Mouse (Mus musculus) liver, embryonic 11.5 days (tissue): ENCODE measurements around the gene Nrxn3. TPM values are rescaled to one million over a fixed set of nuclear protein-coding genes. Genes with fewer than 3 reads are reported as not detected.

Experiments used
- ATAC-seq: fragments of 200-750 bp; cut with Nextera tagmentation; replicated peaks from 2 replicates; pipeline ENCODE4 v1.8.0; 2017; ENCODE audit warnings: moderate number of reproducible peaks, mild to moderate bottlenecking, moderate TSS enrichment, moderate library complexity; ENCODE audit not compliant: low FRiP score
- DNase-seq: peaks from one replicate; pipeline ENCODE4 v3.0.0-alpha.2; 2017; ENCODE audit warnings: low spot score
- H3K27ac ChIP-seq: fragments of 300-500 bp; sonication (generic); 2 replicates; pipeline ENCODE4 v1.5.1; 2014; ENCODE audit warnings: mild to moderate bottlenecking, low read depth, low read length, control low read depth
- H3K27me3 ChIP-seq: fragments of 300-500 bp; sonication (generic); replicated peaks from 2 replicates; pipeline ENCODE4 v1.6.1; 2014; ENCODE audit warnings: low read length, mixed read lengths; ENCODE audit not compliant: control insufficient read depth, insufficient read depth
- H3K36me3 ChIP-seq: fragments of 300-500 bp; sonication (generic); 2 replicates; pipeline ENCODE4 v1.6.1; 2014; ENCODE audit warnings: mild to moderate bottlenecking, low read length, moderate library complexity, mixed read lengths; ENCODE audit not compliant: control insufficient read depth, insufficient read depth
- H3K4me1 ChIP-seq: fragments of 300-500 bp; sonication (generic); replicated peaks from 2 replicates; pipeline ENCODE4 v1.6.1; 2014; ENCODE audit warnings: low read length, mixed read lengths; ENCODE audit not compliant: control insufficient read depth, insufficient read depth
- H3K4me2 ChIP-seq: fragments of 300-500 bp; sonication (generic); 2 replicates; pipeline ENCODE4 v1.6.1; 2014; ENCODE audit warnings: mild to moderate bottlenecking, control low read depth, moderate library complexity
- H3K4me3 ChIP-seq: fragments of 300-500 bp; sonication (generic); 2 replicates; pipeline ENCODE4 v1.5.1; 2014; ENCODE audit warnings: low read depth, low read length, control low read depth
- H3K9ac ChIP-seq: fragments of 300-500 bp; sonication (generic); 2 replicates; pipeline ENCODE4 v1.6.1; 2014; ENCODE audit warnings: low read depth, low read length, control low read depth
- H3K9me3 ChIP-seq: fragments of 300-500 bp; sonication (generic); 2 replicates; pipeline ENCODE4 v1.6.1; 2016; ENCODE audit warnings: low read length, inconsistent platforms, mixed read lengths; ENCODE audit not compliant: control insufficient read depth
- WGBS: fragments of 180-500 bp; shearing (Covaris S2); extraction: QIAGEN DNeasy Blood & Tissue Kit; methylation state at CpG from one replicate; pipeline ENCODE4 v1.1.7; 2014; 5-methylcytosine and 5-hydroxymethylcytosine counted together
- polyA plus RNA-seq: library from polyadenylated mRNA; unstranded; fragments of >200 nt; fragmentation: Nextera tagmentation; extraction: Ambion mirVana; gene quantifications from 2 replicates; pipeline ENCODE4 v1.2.1, GENCODE M21; 2014

The Nrxn3 gene
- polyA plus RNA-seq, 1 experiment from 2014 or later, result 3.3 TPM

- ATAC-seq (no peak), DNase-seq (no peak)
- H3K9me3 ChIP-seq, result no peaks in the 10 kb centered on the region
- H3K36me3 ChIP-seq, result no peaks in the 10 kb centered on the region
- H3K9ac ChIP-seq, result no peak overlapping the region
- no peak overlapping the region for H3K27ac ChIP-seq
- H3K4me2 ChIP-seq, result no peak overlapping the region
- H3K4me3 ChIP-seq, result no peak overlapping the region
- WGBS, result 77% methylated on average over 1 of the region's 1 CpGs
- H3K4me1 ChIP-seq, result no peaks in the 10 kb centered on the region
- no peaks in the 10 kb centered on the region for H3K27me3 ChIP-seq
Observed at GRCm38 (mm10) chr12:89016436-89016835, 293.8 kb downstream of the Nrxn3 start.

DNA sequence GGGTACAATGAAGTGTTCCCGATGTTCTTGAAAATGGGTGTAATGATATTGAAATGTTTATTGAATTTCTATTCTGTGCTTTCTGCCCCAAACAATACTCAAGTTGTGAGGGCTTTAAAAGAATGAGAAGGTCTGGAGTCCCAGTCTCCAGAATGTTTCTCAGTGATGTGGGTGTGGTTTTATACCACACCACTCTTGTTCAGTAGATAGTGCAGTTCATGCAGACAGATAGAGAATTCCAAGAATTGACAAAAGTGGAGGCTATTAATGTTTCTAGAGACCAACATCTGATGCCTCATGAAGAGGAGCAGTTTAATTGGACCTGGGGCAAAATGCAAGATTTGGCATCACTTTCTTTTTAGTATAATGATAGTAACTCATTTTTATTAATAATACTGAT is 302.5 kb downstream of the Nrxn3 start:
- Histone ChIP-seq H3K4me3 (no peak overlapping the region), H3K4me2 (no peak overlapping the region), H3K27ac (no peak overlapping the region), H3K4me1 (no peaks in the 10 kb centered on the region), H3K9me3 (no peaks in the 10 kb centered on the region), H3K27me3 (no peaks in the 10 kb centered on the region), H3K9ac (no peak overlapping the region), H3K36me3 (no peaks in the 10 kb centered on the region)
- peak; percentile 70 for ATAC-seq
- no peak for DNase-seq
- 93% methylated on average over 1 of the region's 1 CpGs for WGBS

- no peak overlapping the region for H3K9ac ChIP-seq
- ATAC-seq (no peak), DNase-seq (no peak)
- no peaks in the 10 kb centered on the region for H3K4me1 ChIP-seq
- no peaks in the 10 kb centered on the region for H3K27me3 ChIP-seq
- no peak overlapping the region for H3K27ac ChIP-seq
- H3K4me3 ChIP-seq, result no peak overlapping the region
- no peak overlapping the region for H3K4me2 ChIP-seq
- 67% methylated on average over 4 of the region's 4 CpGs for WGBS
- no peaks in the 10 kb centered on the region for H3K9me3 ChIP-seq
- no peaks in the 10 kb centered on the region for H3K36me3 ChIP-seq
Observed at GRCm38 (mm10) chr12:89035984-89036618, 313.4 kb downstream of the Nrxn3 start.

- ATAC-seq, result no peak
- no peaks in the 10 kb centered on the region for H3K4me1 ChIP-seq
- no peak for DNase-seq
Observed at GRCm38 (mm10) chr12:89040151-89040550, 317.5 kb downstream of the Nrxn3 start.

DNA sequence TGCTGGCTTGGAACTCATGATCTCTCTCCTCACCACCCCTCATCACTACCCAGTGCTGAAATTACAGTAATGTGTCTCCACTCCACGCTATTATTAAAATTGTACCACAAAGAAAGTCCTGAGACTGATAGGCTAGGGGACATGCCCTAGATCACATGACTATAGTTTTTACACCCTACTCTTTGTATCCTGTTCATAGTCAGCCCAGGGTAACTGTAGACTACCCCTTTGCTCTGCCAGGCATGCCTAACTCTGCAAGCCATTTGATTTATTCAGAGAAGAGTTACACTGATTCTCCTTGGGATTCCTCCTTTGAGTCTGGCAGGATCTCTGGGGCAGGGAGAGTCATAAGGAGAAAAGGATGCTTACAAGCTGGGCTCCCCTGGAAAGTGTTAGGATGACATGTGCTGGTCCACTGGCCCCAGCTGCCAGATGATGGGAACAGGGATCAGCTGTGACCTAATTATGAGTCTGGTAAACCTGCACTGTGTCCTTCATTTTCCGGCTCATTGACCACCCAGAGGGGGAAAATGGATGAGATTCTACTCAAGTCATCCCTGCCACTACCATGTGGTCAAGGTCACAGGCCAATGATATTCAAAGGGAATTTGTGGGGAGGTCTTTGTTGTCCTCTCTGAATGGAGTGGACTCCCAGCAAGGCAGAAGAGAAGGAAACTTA is 318.9 kb downstream of the Nrxn3 start:
- no peaks in the 10 kb centered on the region for H3K9me3 ChIP-seq
- H3K4me1 ChIP-seq, result no peaks in the 10 kb centered on the region
- H3K4me3 ChIP-seq, result no peak overlapping the region
- whole genome bisulfite sequencing, result 64% methylated on average over 2 of the region's 2 CpGs
- no peak overlapping the region for H3K9ac ChIP-seq
- no peak overlapping the region for H3K27ac ChIP-seq
- DNase-seq, result no peak
- ATAC-seq, result no peak
- no peak overlapping the region for H3K4me2 ChIP-seq
- no peaks in the 10 kb centered on the region for H3K27me3 ChIP-seq
- no peaks in the 10 kb centered on the region for H3K36me3 ChIP-seq

More at GRCm38 (mm10) chr12:89040151-89040550, 317.5 kb downstream of the Nrxn3 start:
- Histone ChIP-seq H3K4me2 (no peak overlapping the region), H3K27me3 (no peaks in the 10 kb centered on the region), H3K4me3 (no peak overlapping the region), H3K9ac (no peak overlapping the region), H3K9me3 (no peaks in the 10 kb centered on the region), H3K36me3 (no peaks in the 10 kb centered on the region), H3K27ac (no peak overlapping the region)

DNA sequence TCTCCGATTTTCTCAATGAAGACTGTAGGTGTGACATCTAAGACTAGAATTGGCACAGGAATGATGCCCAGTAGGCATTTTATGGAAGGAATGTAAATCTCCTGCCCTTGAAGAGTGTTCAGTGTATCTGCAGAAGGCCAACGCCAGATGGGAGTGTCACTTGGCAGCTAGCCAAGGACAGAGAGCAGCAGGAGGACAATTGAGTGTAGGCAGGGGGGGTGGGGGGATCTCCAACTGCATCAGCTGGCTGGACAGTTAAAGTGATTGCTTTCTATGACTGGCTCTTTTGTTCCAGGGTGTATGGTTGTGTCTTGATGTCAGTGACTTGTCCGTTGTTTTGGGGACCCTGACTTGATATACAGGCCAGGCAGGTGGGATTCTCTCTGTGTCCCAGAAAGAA is 326.6 kb downstream of the Nrxn3 start:
- H3K36me3 ChIP-seq, result no peaks in the 10 kb centered on the region
- ATAC-seq (no peak), DNase-seq (no peak)
- no peaks in the 10 kb centered on the region for H3K4me1 ChIP-seq
- 59% methylated on average over 3 of the region's 3 CpGs for WGBS
- no peak overlapping the region for H3K4me3 ChIP-seq
- H3K9me3 ChIP-seq, result no peaks in the 10 kb centered on the region
- no peak overlapping the region for H3K9ac ChIP-seq
- H3K27me3 ChIP-seq, result no peaks in the 10 kb centered on the region
- no peak overlapping the region for H3K27ac ChIP-seq
- no peak overlapping the region for H3K4me2 ChIP-seq

DNA sequence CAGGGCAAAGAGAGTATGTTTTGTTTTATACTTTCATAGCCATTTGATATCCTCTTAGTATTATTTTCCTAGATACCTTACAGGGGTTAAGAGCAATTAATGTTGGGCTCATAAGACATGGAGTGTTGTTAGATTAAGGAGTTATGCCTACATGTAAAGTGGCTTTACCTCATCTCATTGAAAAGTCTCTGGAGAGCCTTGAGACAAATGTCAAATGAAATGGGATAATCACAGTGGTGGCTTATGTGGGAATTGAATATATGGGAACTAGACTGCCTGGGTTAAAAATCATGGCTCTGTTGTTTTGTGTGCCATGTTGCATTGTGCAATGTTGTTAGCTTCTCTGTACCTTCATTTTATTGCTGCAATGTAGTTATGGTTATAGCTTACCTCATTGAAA is 327.0 kb downstream of the Nrxn3 start:
- H3K27ac ChIP-seq, result no peak overlapping the region
- H3K4me2 ChIP-seq, result no peak overlapping the region
- H3K36me3 ChIP-seq, result no peaks in the 10 kb centered on the region
- H3K9ac ChIP-seq, result no peak overlapping the region
- no peaks in the 10 kb centered on the region for H3K27me3 ChIP-seq
- ATAC-seq, result no peak
- H3K9me3 ChIP-seq, result no peaks in the 10 kb centered on the region
- no peak for DNase-seq
- no peak overlapping the region for H3K4me3 ChIP-seq
- no peaks in the 10 kb centered on the region for H3K4me1 ChIP-seq

DNA sequence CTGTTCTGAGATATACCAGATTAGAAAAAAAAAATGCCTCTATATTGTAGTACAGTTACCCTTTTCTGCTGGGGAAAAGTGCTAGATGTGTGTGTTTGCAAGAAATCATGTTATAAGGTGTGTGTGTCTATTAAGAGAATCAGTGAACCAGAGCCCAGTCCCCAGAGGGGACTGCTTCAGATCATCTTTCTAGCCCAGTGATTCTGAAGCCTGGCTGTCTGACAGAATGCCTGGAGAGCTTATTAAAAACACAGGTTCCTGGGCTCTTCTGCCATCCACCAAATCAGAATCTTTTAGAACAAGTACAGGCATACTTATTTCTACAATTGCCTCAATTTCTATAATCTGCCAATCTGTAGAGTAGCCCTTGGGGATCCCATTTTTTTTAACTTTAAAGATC is 349.8 kb downstream of the Nrxn3 start:
- no peaks in the 10 kb centered on the region for H3K36me3 ChIP-seq
- H3K27ac ChIP-seq, result no peak overlapping the region
- H3K9me3 ChIP-seq, result no peaks in the 10 kb centered on the region
- no peaks in the 10 kb centered on the region for H3K27me3 ChIP-seq
- no peak overlapping the region for H3K4me3 ChIP-seq
- ATAC-seq (no peak), DNase-seq (no peak)
- H3K9ac ChIP-seq, result no peak overlapping the region
- H3K4me2 ChIP-seq, result no peak overlapping the region
- no peaks in the 10 kb centered on the region for H3K4me1 ChIP-seq

DNA sequence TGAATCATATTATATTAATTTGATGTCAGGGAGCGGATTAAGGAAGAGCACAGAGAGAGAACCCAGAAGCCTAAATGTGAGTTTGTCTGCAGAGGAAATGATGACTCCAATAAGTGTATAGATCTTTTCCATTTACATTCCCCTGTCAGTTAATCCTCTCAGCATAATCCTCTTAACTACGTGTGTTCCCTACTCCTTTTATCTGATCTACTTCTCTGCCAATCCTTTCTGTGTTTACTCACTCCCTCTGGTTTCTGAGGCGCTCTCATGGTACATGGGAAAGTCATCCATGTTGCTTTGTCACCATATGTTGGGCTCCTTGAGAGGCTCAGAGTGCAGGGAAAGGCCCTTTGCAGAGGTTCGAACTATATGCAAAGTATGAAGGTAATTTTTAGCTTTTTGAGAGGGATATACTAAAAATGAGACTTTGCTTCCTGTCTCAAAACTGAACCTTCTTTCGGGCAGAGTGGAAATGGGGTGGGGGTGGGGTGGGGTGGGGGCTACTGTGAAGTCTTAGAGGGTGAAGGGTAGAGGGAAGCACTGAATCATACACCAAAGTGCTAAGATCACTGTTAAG is 350.6 kb downstream of the Nrxn3 start:
- Histone ChIP-seq H3K4me3 (no peak overlapping the region), H3K4me1 (no peaks in the 10 kb centered on the region), H3K27ac (no peak overlapping the region), H3K27me3 (no peaks in the 10 kb centered on the region), H3K9me3 (no peaks in the 10 kb centered on the region), H3K36me3 (no peaks in the 10 kb centered on the region), H3K9ac (no peak overlapping the region), H3K4me2 (no peak overlapping the region)
- DNase-seq (no peak), ATAC-seq (no peak)
- 69% methylated on average over 5 of the region's 5 CpGs for WGBS
